Mouse (Mus musculus) kidney, postnatal 36 days (tissue): Measurements from ENCODE around the gene Zfp286.
A peak's percentile ranks its signal among the peaks of the same experiment; 100 is the strongest.

ENCODE experiments used
- DNase-seq, 2 experiments: peaks; one replicate each; pipeline ENCODE4 v3.0.0; 2021 to 2022; ENCODE audit warnings: mixed read lengths in 2 of 2

The Zfp286 gene

GRCm38 (mm10) chr11:62788935-62789616 lies at the start of gene Zfp286:
Zfp286 (minus strand) TSS chr11:62789462.
- peak; percentile 73 to 83 for DNase-seq

- DNase-seq = no peak
Measured at GRCm38 (mm10) chr11:62831906-62832305, 42.6 kb upstream of the Zfp286 start.

- DNase-seq = no peak
Measured at GRCm38 (mm10) chr11:62830387-62830786, 41.1 kb upstream of the Zfp286 start.

GRCm38 (mm10) chr11:62827911-62828310 lies 38.6 kb upstream of the Zfp286 start:
- no peak for DNase-seq

GRCm38 (mm10) chr11:62827135-62827534 lies 37.9 kb upstream of the Zfp286 start:
- no peak for DNase-seq

GRCm38 (mm10) chr11:62826106-62826733 lies 37.0 kb upstream of the Zfp286 start:
- peak; percentile 73 to 82 for DNase-seq

GRCm38 (mm10) chr11:62825222-62826105 lies 36.2 kb upstream of the Zfp286 start:
- peak in 1 of 2 experiments; percentile 13 for DNase-seq

- no peak for DNase-seq
Measured at GRCm38 (mm10) chr11:62824211-62824610, 34.9 kb upstream of the Zfp286 start.

- peak; percentile 47 to 70 for DNase-seq
Measured at GRCm38 (mm10) chr11:62821893-62822292, 32.6 kb upstream of the Zfp286 start.

GRCm38 (mm10) chr11:62820661-62821437 lies 31.6 kb upstream of the Zfp286 start:
- peak; percentile 31 to 46 for DNase-seq

- DNase-seq = peak; percentile 82 to 89
Measured at GRCm38 (mm10) chr11:62820059-62820541, 30.8 kb upstream of the Zfp286 start, which contains the start of gene Trim16. Trim16 (plus strand) TSS chr11:62820231.

- no peak for DNase-seq
Measured at GRCm38 (mm10) chr11:62819059-62819686, 29.9 kb upstream of the Zfp286 start.

- DNase-seq = no peak
Measured at GRCm38 (mm10) chr11:62816591-62816990, 27.3 kb upstream of the Zfp286 start.

- no peak for DNase-seq
Measured at GRCm38 (mm10) chr11:62815438-62815837, 26.2 kb upstream of the Zfp286 start.

GRCm38 (mm10) chr11:62814625-62815024 lies 25.4 kb upstream of the Zfp286 start:
- no peak for DNase-seq

- DNase-seq = peak; percentile 30 to 37
Measured at GRCm38 (mm10) chr11:62813970-62814624, 24.8 kb upstream of the Zfp286 start.

- no peak for DNase-seq
Measured at GRCm38 (mm10) chr11:62813497-62813896, 24.2 kb upstream of the Zfp286 start.

- peak in 1 of 2 experiments; percentile 51 for DNase-seq
Measured at GRCm38 (mm10) chr11:62812268-62812667, 23.0 kb upstream of the Zfp286 start.

- DNase-seq = peak in 1 of 2 experiments; percentile 56
Measured at GRCm38 (mm10) chr11:62809201-62809600, 19.9 kb upstream of the Zfp286 start.

GRCm38 (mm10) chr11:62807965-62808364 lies 18.7 kb upstream of the Zfp286 start:
- no peak for DNase-seq

GRCm38 (mm10) chr11:62804119-62804518 lies 14.9 kb upstream of the Zfp286 start:
- no peak for DNase-seq
